Mouse (Mus musculus) thymus, postnatal 14 days (tissue): ENCODE results near the gene Fezf2.

Experiments
- DNase-seq: peaks from one replicate; pipeline ENCODE4 v3.0.0; 2021

The Fezf2 gene

GRCm38 (mm10) chr14:12341789-12342457 lies 6.1 kb downstream of the Fezf2 start:
- DNase-seq: no peak

- no peak for DNase-seq
Measured at GRCm38 (mm10) chr14:12341075-12341788, 6.8 kb downstream of the Fezf2 start.

- no peak for DNase-seq
Measured at GRCm38 (mm10) chr14:12340238-12341074, 7.5 kb downstream of the Fezf2 start.

GRCm38 (mm10) chr14:12338811-12339565 lies 9.0 kb downstream of the Fezf2 start:
- DNase-seq: no peak

GRCm38 (mm10) chr14:12337998-12338809 lies 9.8 kb downstream of the Fezf2 start:
- DNase-seq: no peak

GRCm38 (mm10) chr14:12337421-12337997 lies 10.5 kb downstream of the Fezf2 start:
- no peak for DNase-seq

- no peak for DNase-seq
Measured at GRCm38 (mm10) chr14:12334925-12335324, 13.1 kb downstream of the Fezf2 start.

GRCm38 (mm10) chr14:12333622-12334021 lies 14.4 kb downstream of the Fezf2 start:
- no peak for DNase-seq

GRCm38 (mm10) chr14:12303106-12303505 lies 44.9 kb downstream of the Fezf2 start:
- no peak for DNase-seq

GRCm38 (mm10) chr14:12300677-12301076 lies 47.3 kb downstream of the Fezf2 start:
- DNase-seq: no peak

GRCm38 (mm10) chr14:12300275-12300674 lies 47.7 kb downstream of the Fezf2 start:
- no peak for DNase-seq

- no peak for DNase-seq
Measured at GRCm38 (mm10) chr14:12299654-12300053, 48.3 kb downstream of the Fezf2 start.

GRCm38 (mm10) chr14:12299171-12299570 lies 48.8 kb downstream of the Fezf2 start:
- DNase-seq: no peak

- no peak for DNase-seq
Measured at GRCm38 (mm10) chr14:12296391-12296790, 51.6 kb downstream of the Fezf2 start.
